Mouse (Mus musculus) adrenal gland (tissue): ENCODE measurements around the gene Smr2.

Source experiments
- intact Hi-C: fragments of 180-260 bp; cut with DNase I; formaldehyde crosslinking; loops from one replicate; pipeline ENCODE4 v1.15.1; 2025
- long read RNA-seq, 2 experiments: library from polyadenylated mRNA; unstranded; transcript quantifications; one replicate each; pipeline ENCODE4 v2.0.0; 2020; ENCODE audit warnings: borderline replicate concordance in 1 of 2; ENCODE audit not compliant: insufficient replicate concordance in 1 of 2

Smr2 gene
- long read RNA-seq, experiment 1: 0 reads
- long read RNA-seq, experiment 2: 0 reads

- intact Hi-C loops: loop anchor here (5.0 kb wide), 1 partner anchor 111 kb away; no protein-coding TSS in a partner anchor
Measured at GRCm38 (mm10) chr5:88086256-88086655, at the start of gene Smr2. Gene Smr2, plus strand, starts transcription at chr5:88086556.

GRCm38 (mm10) chr5:88111430-88111829 lies 25.1 kb downstream of the Smr2 start, which contains the start of gene Gm11116:
Gene Gm11116, minus strand, starts transcription at chr5:88111530.
- intact Hi-C loops: no loop called here

- intact Hi-C loops: no loop called here
Measured at GRCm38 (mm10) chr5:88153999-88154398, 67.6 kb downstream of the Smr2 start, which contains the start of gene Gm11115. Gene Gm11115, minus strand, starts transcription at chr5:88154099.
